Mouse (Mus musculus): ENCODE results near the gene Zfyve28. TPM values are rescaled to one million over a fixed set of nuclear protein-coding genes. Genes with fewer than 3 reads are reported as not detected.

Gene Zfyve28
- total and polyA plus RNA-seq, 2 experiments from 2014 or later = 3.0 to 10.0 TPM

DNA sequence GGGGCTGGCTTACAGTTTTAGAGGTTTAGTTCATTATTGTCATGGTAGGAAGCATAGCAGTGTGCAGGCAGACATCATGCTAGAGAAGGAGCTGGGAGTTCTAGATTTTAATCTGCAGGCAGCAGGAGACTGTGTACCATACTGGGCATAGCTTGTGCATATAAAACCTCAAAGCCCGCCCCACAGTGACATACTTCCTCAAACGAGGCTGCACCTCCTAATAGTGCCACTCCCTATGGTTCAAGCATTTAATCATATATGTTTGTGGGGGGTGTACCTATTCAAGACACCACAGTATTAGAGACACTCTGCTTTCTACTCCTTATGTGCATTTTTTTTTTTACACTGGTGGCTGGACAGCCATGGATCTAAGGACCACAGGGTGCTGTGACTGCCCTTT lies 41.9 kb upstream of the Zfyve28 start:
- no peak overlapping the region for H3K27ac ChIP-seq (ENCODE audit: low read depth, low read length)
- WGBS = 86% methylated on average over 2 of the region's 2 CpGs
- no peak for ATAC-seq (ENCODE audit: low FRiP score)
- H3K4me2 ChIP-seq (ENCODE audit: low read depth, low read length, poor library complexity, severe bottlenecking) = no peak overlapping the region
- no peaks in the 10 kb centered on the region for H3K27me3 ChIP-seq (ENCODE audit: insufficient read depth, low read length)
- H3K4me1 ChIP-seq (ENCODE audit: insufficient read depth, low read length) = peaks cover 6% of the 10 kb centered on the region
- no peak for DNase-seq (ENCODE audit: low spot score)
- no peaks in the 10 kb centered on the region for H3K9me3 ChIP-seq (ENCODE audit: low read length)
- TF ChIP-seq CTCF (IDR thresholded peaks at IDR 0.05) = no peak
- no peak overlapping the region for H3K9ac ChIP-seq (replicated peaks; ENCODE audit: low read length, poor library complexity, severe bottlenecking)
- no peaks in the 10 kb centered on the region for H3K36me3 ChIP-seq (ENCODE audit: insufficient read depth, low read length)
- H3K4me3 ChIP-seq (ENCODE audit: low read depth, low read length) = no peak overlapping the region

- ATAC-seq (ENCODE audit: low FRiP score) = peak; percentile 66
- 16% methylated on average over 31 of the region's 31 CpGs for WGBS
- 0 out of 2 replicates have a peak overlapping the region, but pooled peaks have one; percentile 7 for H3K27ac ChIP-seq (ENCODE audit: low read depth, low read length)
Measured at GRCm38 (mm10) chr5:34326875-34327576, 38.8 kb upstream of the Zfyve28 start.

DNA sequence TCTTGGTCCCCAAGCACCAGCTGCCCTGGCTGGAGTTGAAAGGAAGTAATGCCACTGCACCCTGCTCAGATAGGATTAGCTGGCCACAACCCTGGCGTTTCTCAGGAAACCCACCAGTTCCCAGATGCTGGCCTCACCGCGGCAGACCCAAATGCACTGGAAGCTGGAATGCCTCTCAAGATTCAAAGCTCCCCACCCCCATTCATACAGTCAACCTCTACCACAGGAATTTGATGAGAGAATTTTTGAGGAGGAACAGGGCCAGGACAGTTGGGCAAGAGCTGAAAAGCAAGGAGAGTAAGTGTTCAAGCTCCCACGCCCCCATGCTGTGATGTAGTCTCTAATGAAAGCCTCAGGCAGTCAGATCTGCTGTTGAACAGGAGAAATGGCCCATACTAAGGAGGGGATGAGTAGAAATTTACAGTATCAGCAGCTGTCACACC lies 38.0 kb upstream of the Zfyve28 start:
- H3K27me3 ChIP-seq (ENCODE audit: insufficient read depth, low read length) = no peaks in the 10 kb centered on the region
- no peaks in the 10 kb centered on the region for H3K36me3 ChIP-seq (ENCODE audit: insufficient read depth, low read length)
- H3K4me2 ChIP-seq (ENCODE audit: low read depth, low read length, poor library complexity, severe bottlenecking) = peak overlapping the region; percentile 39; the same call in 1 of the 2 replicates
- H3K4me3 ChIP-seq (ENCODE audit: low read depth, low read length) = no peak overlapping the region
- no peak for TF ChIP-seq CTCF (IDR thresholded peaks at IDR 0.05)
- ATAC-seq (ENCODE audit: low FRiP score) (no peak), DNase-seq (ENCODE audit: low spot score) (peak; percentile 5)
- WGBS = 16% methylated on average over 4 of the region's 4 CpGs
- no peak overlapping the region for H3K9ac ChIP-seq (replicated peaks; ENCODE audit: low read length, poor library complexity, severe bottlenecking)
- peaks cover 9% of the 10 kb centered on the region for H3K4me1 ChIP-seq (ENCODE audit: insufficient read depth, low read length)
- H3K9me3 ChIP-seq (ENCODE audit: low read length) = no peaks in the 10 kb centered on the region
- H3K27ac ChIP-seq (ENCODE audit: low read depth, low read length) = no peak overlapping the region

More at GRCm38 (mm10) chr5:34326875-34327576, 38.8 kb upstream of the Zfyve28 start:
- peak overlapping the region; percentile 10; the same call in 1 of the 2 replicates for H3K4me3 ChIP-seq (ENCODE audit: low read depth, low read length)
- no peaks in the 10 kb centered on the region for H3K9me3 ChIP-seq (ENCODE audit: low read length)
- no peaks in the 10 kb centered on the region for H3K27me3 ChIP-seq (ENCODE audit: insufficient read depth, low read length)
- H3K36me3 ChIP-seq (ENCODE audit: insufficient read depth, low read length) = no peaks in the 10 kb centered on the region
- peak; percentile 23 for DNase-seq (ENCODE audit: low spot score)
- no peak for TF ChIP-seq CTCF (IDR thresholded peaks at IDR 0.05)
- peak overlapping the region; percentile 9; the same call in 1 of the 2 replicates for H3K9ac ChIP-seq (replicated peaks; ENCODE audit: low read length, poor library complexity, severe bottlenecking)
- peaks cover 9% of the 10 kb centered on the region for H3K4me1 ChIP-seq (ENCODE audit: insufficient read depth, low read length)
- peak overlapping the region; percentile 39 for H3K4me2 ChIP-seq (ENCODE audit: low read depth, low read length, poor library complexity, severe bottlenecking)

DNA sequence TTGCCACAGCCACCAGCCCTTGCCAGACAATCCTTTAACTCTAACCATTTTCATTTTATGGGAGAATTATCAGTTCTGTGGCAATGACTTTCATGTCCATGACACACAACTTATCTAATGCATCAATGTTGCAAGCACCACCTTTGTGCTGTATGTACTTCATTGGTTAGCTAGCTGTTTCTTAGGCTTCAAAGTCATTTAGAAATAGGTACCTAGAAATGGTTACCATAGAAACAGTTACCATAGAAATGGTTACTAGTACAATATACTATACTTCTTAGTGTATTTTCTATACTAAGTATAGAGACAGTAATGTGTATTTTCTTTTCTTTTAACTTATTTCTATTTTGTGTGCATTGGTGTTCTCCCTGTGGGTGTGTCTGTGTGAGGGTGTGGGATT lies 37.0 kb upstream of the Zfyve28 start:
- Histone ChIP-seq H3K27me3 (ENCODE audit: insufficient read depth, low read length) (no peaks in the 10 kb centered on the region), H3K36me3 (ENCODE audit: insufficient read depth, low read length) (no peaks in the 10 kb centered on the region), H3K27ac (ENCODE audit: low read depth, low read length) (peak overlapping the region; percentile 66), H3K4me3 (ENCODE audit: low read depth, low read length) (no peak overlapping the region), H3K9me3 (ENCODE audit: low read length) (no peaks in the 10 kb centered on the region), H3K4me2 (ENCODE audit: low read depth, low read length, poor library complexity, severe bottlenecking) (no peak overlapping the region), H3K9ac (replicated peaks; ENCODE audit: low read length, poor library complexity, severe bottlenecking) (no peak overlapping the region), H3K4me1 (ENCODE audit: insufficient read depth, low read length) (peaks cover 9% of the 10 kb centered on the region)
- ATAC-seq (ENCODE audit: low FRiP score) (peak; percentile 41; the same call in 1 of the 2 replicates), DNase-seq (ENCODE audit: low spot score) (peak; percentile 24)
- no peak for TF ChIP-seq CTCF (IDR thresholded peaks at IDR 0.05)

DNA sequence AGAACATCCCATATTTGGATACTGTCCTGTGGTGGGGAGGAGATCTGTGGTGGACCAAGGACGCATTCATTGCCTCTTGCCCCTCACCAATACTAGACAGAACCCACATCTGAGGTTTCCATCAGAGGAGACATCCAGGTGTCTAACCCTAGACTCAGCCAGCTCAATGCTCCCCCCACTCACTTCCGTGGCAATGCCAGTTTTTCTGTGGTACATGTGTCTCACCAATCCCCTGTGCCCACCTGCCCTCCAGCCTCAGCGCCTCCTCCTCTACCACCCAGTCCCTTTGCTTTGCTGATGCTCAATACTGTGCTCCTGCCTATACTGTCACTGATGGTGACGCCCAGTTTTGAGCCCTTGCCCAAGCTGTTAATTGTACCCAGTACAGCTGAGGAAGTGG lies 33.0 kb upstream of the Zfyve28 start:
- Histone ChIP-seq H3K27me3 (ENCODE audit: insufficient read depth, low read length) (no peaks in the 10 kb centered on the region), H3K36me3 (ENCODE audit: insufficient read depth, low read length) (no peaks in the 10 kb centered on the region), H3K9me3 (ENCODE audit: low read length) (no peaks in the 10 kb centered on the region), H3K4me2 (ENCODE audit: low read depth, low read length, poor library complexity, severe bottlenecking) (no peak overlapping the region), H3K4me1 (ENCODE audit: insufficient read depth, low read length) (peaks cover 3% of the 10 kb centered on the region; the same call in 1 of the 2 replicates), H3K9ac (replicated peaks; ENCODE audit: low read length, poor library complexity, severe bottlenecking) (no peak overlapping the region), H3K27ac (ENCODE audit: low read depth, low read length) (no peak overlapping the region), H3K4me3 (ENCODE audit: low read depth, low read length) (no peak overlapping the region)
- WGBS = 87% methylated on average over 4 of the region's 4 CpGs
- TF ChIP-seq CTCF (IDR thresholded peaks at IDR 0.05) = no peak
- DNase-seq (ENCODE audit: low spot score) (no peak), ATAC-seq (ENCODE audit: low FRiP score) (no peak)

DNA sequence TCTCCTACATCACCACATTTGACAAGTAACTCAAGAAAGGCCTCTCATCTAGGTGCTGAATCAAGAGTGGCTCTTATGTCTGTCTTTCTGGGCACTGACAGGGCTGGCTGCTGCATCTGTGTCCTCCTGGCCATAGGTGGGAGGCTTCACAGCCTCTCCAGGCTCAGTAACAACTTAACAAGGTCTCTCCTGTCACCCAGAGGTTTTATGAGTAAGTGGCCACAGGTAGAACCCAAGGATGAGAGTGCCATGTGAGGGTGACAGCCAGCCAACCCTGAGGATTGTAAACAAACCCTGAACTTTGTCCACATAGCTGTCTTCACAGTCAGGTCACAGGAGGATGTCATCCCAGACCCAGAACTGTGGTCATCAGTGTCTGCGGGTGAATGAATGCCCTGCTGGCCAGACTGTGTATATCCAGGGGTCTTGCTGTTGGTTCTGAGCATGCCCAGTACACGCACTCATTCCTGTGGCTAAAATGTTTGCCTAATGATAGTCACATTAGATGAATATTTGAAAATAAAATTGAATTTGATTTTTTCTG lies 31.3 kb upstream of the Zfyve28 start:
- H3K9me3 ChIP-seq (ENCODE audit: low read length) = no peaks in the 10 kb centered on the region
- ATAC-seq (ENCODE audit: low FRiP score) (no peak), DNase-seq (ENCODE audit: low spot score) (no peak)
- H3K4me3 ChIP-seq (ENCODE audit: low read depth, low read length) = no peak overlapping the region
- H3K27ac ChIP-seq (ENCODE audit: low read depth, low read length) = no peak overlapping the region
- WGBS = 73% methylated on average over 2 of the region's 2 CpGs
- no peaks in the 10 kb centered on the region for H3K4me1 ChIP-seq (ENCODE audit: insufficient read depth, low read length)
- H3K9ac ChIP-seq (replicated peaks; ENCODE audit: low read length, poor library complexity, severe bottlenecking) = no peak overlapping the region
- no peaks in the 10 kb centered on the region for H3K27me3 ChIP-seq (ENCODE audit: insufficient read depth, low read length)
- H3K4me2 ChIP-seq (ENCODE audit: low read depth, low read length, poor library complexity, severe bottlenecking) = no peak overlapping the region
- no peak for TF ChIP-seq CTCF (IDR thresholded peaks at IDR 0.05)
- no peaks in the 10 kb centered on the region for H3K36me3 ChIP-seq (ENCODE audit: insufficient read depth, low read length)

Measured in midbrain, postnatal 0 days (tissue).